Mouse (Mus musculus) hematopoietic multipotent progenitor cell, adult 10-12 weeks (in vitro differentiated cells): ENCODE results near the gene Hoxa9. TPM values are rescaled to one million over a fixed set of nuclear protein-coding genes. Genes with fewer than 3 reads are reported as not detected.

Source experiments
- polyA plus RNA-seq: library from polyadenylated mRNA; stranded (reverse); fragments of >175 nt; gene quantifications from 2 replicates; pipeline ENCODE4 v1.2.3, GENCODE M21; 2012; ENCODE audit warnings: low replicate concordance

Hoxa9 gene
- polyA plus RNA-seq, result 0.96 and 1.6 TPM in 2 replicates

DNA sequence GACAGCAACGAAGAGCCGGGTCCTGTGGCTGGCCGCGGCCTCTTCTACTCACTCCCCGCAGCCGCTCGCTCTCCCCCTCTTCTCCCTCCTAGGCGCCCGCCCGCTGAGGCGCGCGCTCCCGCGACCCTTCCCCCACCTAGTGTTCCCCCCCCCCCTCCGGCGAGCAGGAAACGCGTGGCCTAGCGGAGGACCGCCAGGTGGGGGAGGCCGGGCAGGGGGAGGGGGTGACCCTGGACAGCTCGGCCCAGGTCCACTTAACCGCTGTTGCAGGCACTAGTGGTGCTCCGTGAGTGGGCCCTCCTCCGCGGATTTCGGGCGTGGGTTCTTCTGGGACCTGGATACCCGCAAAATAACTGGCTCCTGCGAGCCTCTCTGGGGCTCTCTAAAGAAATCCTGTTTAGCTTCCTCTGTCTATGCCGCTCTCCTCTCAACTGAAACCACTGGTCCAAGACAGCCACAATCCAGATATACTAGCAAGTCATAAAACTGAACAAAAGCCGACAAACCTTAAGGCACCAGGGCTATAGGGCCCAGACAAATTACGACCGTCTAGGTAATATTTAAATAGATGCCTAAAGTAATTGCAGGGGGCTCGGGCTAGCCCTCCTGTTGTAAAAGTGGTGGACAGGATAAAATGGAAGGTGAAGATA, at the start of gene Hoxa9:
Hoxa9 (minus strand) TSS at position 574 of the 650 bp plus-strand sequence.

GRCm38 (mm10) chr6:52260654-52261575, 30.0 kb upstream of the Hoxa9 start, which contains the start of gene Hoxa13:
TSS of gene Hoxa13 (minus strand) at chr6:52260880.

DNA sequence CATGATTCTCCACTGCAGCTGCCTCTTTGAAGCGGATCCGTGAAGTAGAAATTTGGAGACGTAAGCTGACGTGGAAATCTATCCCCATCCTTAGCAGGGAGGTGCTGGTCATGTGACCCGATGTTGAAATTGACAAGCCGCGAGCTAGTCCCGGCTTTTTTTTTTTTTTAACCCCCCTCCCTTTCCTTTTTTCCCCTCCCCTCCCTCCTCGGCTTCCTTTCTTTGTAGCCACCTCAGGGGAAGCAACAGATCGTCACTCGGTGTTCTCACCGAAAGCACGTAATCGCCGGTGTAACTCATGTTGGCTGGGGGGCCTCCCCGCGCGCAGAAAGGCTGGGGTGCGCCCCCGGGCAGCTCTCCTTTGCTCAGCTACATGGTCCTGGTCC, 14.9 kb upstream of the Hoxa9 start, which contains the start of gene Hoxa11:
Hoxa11 (minus strand) TSS at position 54 of the 386 bp plus-strand sequence.

GRCm38 (mm10) chr6:52240389-52241000, 9.6 kb upstream of the Hoxa9 start, which contains the start of gene Hoxa10:
TSS of gene Hoxa10 (minus strand) at chr6:52240854.

GRCm38 (mm10) chr6:52221337-52221992, 9.4 kb downstream of the Hoxa9 start, which contains the start of gene Hoxa7:
TSS of gene Hoxa7 (minus strand) at chr6:52221854.

GRCm38 (mm10) chr6:52213119-52213986, 17.5 kb downstream of the Hoxa9 start, which contains the start of the genes Hoxa3 and Gm28308:
TSS of gene Hoxa3 (minus strand) at chr6:52213336.
TSS of gene Gm28308 (minus strand) at chr6:52213339.

GRCm38 (mm10) chr6:52208072-52208867, 22.6 kb downstream of the Hoxa9 start, which contains the start of gene Hoxa6:
TSS of gene Hoxa6 (minus strand) at chr6:52208722.

GRCm38 (mm10) chr6:52204050-52204752, 26.7 kb downstream of the Hoxa9 start, which contains the start of gene Hoxa5:
TSS of gene Hoxa5 (minus strand) at chr6:52204587.

GRCm38 (mm10) chr6:52190906-52191810, 39.7 kb downstream of the Hoxa9 start, which contains the start of gene Hoxa4:
TSS of gene Hoxa4 (minus strand) at chr6:52191753.

GRCm38 (mm10) chr6:52177061-52177735, 53.7 kb downstream of the Hoxa9 start, which contains the start of gene 5730596B20Rik:
TSS of gene 5730596B20Rik (plus strand) at chr6:52177498.

Other genes with a start within 250 kb of the Hoxa9 start
- gene Skap2, start 218.5 kb downstream of the Hoxa9 start, polyA plus RNA-seq, result 5.0 and 6.7 TPM in 2 replicates
- gene Hoxa1, start 72.8 kb downstream of the Hoxa9 start, polyA plus RNA-seq, result 0.08 TPM in 1 of 2 replicates, not detected in the other
- gene Hoxa2, start 66.3 kb downstream of the Hoxa9 start, polyA plus RNA-seq, result 0.08 and 0.29 TPM in 2 replicates
- not detected in 2 replicates for gene 5730596B20Rik, start 53.6 kb downstream of the Hoxa9 start, polyA plus RNA-seq
- gene Hoxa4, start 39.3 kb downstream of the Hoxa9 start, polyA plus RNA-seq, result 0.30 and 0.90 TPM in 2 replicates
- 0.49 and 0.99 TPM in 2 replicates for gene Hoxa5, start 26.5 kb downstream of the Hoxa9 start, polyA plus RNA-seq
- gene Hoxa6, start 22.4 kb downstream of the Hoxa9 start, polyA plus RNA-seq, result 0.24 and 1.5 TPM in 2 replicates
- 0.93 and 2.4 TPM in 2 replicates for gene Hoxa3, start 17.8 kb downstream of the Hoxa9 start, polyA plus RNA-seq
- gene Gm28308, start 17.8 kb downstream of the Hoxa9 start, polyA plus RNA-seq, result 0.20 TPM in 1 of 2 replicates, not detected in the other
- 1.9 and 4.9 TPM in 2 replicates for gene Hoxa7, start 9.2 kb downstream of the Hoxa9 start, polyA plus RNA-seq
- gene Hoxa10, start 9.8 kb upstream of the Hoxa9 start, polyA plus RNA-seq, result not detected in 2 replicates
- gene Hoxa11, start 14.7 kb upstream of the Hoxa9 start, polyA plus RNA-seq, result not detected in 2 replicates
- not detected in 2 replicates for gene Hoxa13, start 29.8 kb upstream of the Hoxa9 start, polyA plus RNA-seq
- gene Evx1, start 82.4 kb upstream of the Hoxa9 start, polyA plus RNA-seq, result not detected in 2 replicates